Mouse (Mus musculus) MEL (cell line): ENCODE data around the gene Stx6. TPM values are rescaled to one million over a fixed set of nuclear protein-coding genes. Genes with fewer than 3 reads are reported as not detected.

Source experiments
- DNase-seq: peaks from one replicate; pipeline ENCODE4 v3.0.0; 2011; ENCODE audit warnings: low read depth, low spot score
- H3K27ac ChIP-seq: 2 replicates; pipeline ENCODE4 v1.5.1; 2012; ENCODE audit warnings: low read depth, mild to moderate bottlenecking, control low read depth, low read length, moderate library complexity; ENCODE audit not compliant: control insufficient read depth
- H3K27me3 ChIP-seq, 2 experiments: fragments of 150-350 bp in 1 of 2; sonication (generic) in 1 of 2; 2 replicates each; pipeline ENCODE4 v1.6.1; 2012; ENCODE audit warnings: low read length in 2 of 2, mild to moderate bottlenecking in 2 of 2, improper control_type of control experiment in 1 of 2, moderate library complexity in 1 of 2; ENCODE audit not compliant: insufficient read depth in 2 of 2, control insufficient read depth in 1 of 2
- H3K36me3 ChIP-seq, 2 experiments: 2 replicates each; pipeline ENCODE4 v1.6.1; 2012 to 2014; ENCODE audit warnings: low read length in 2 of 2, improper control_type of control experiment in 1 of 2, inconsistent platforms in 1 of 2, mild to moderate bottlenecking in 1 of 2; ENCODE audit not compliant: insufficient read depth in 2 of 2, control insufficient read depth in 1 of 2
- H3K4me1 ChIP-seq, 2 experiments: fragments of 150-350 bp in 1 of 2; sonication (generic) in 1 of 2; 2 replicates each; pipeline ENCODE4 v1.6.1; 2012; ENCODE audit warnings: low read length in 2 of 2, improper control_type of control experiment in 1 of 2, mild to moderate bottlenecking in 1 of 2; ENCODE audit not compliant: insufficient read depth in 2 of 2, control insufficient read depth in 1 of 2
- H3K4me3 ChIP-seq, 2 experiments: fragments of 150-350 bp in 1 of 2; sonication (generic) in 1 of 2; 2 replicates each; pipeline ENCODE4 v1.5.1; 2012; ENCODE audit warnings: low read depth in 2 of 2, low read length in 2 of 2, mild to moderate bottlenecking in 2 of 2, moderate library complexity in 2 of 2, control low read depth in 1 of 2, improper control_type of control experiment in 1 of 2; ENCODE audit not compliant: control insufficient read depth in 1 of 2, insufficient read depth in 1 of 2
- H3K79me2 ChIP-seq: 2 replicates; pipeline ENCODE4 v1.6.1; 2012; ENCODE audit warnings: mild to moderate bottlenecking, low read length, moderate library complexity; ENCODE audit not compliant: control insufficient read depth, poor library complexity, insufficient read depth
- H3K9ac ChIP-seq: 2 replicates; pipeline ENCODE4 v1.6.1; 2012; ENCODE audit warnings: low read depth, mild to moderate bottlenecking, control low read depth, low read length, moderate library complexity; ENCODE audit not compliant: control insufficient read depth, poor library complexity, severe bottlenecking
- H3K9me3 ChIP-seq: fragments of 150-350 bp; sonication (generic); replicated peaks from 2 replicates; pipeline ENCODE4 v1.6.1; 2012; ENCODE audit warnings: mild to moderate bottlenecking, low read length, improper control_type of control experiment, moderate library complexity; ENCODE audit not compliant: insufficient read depth
- BHLHE40 ChIP-seq: IDR thresholded peaks from 2 replicates; pipeline ENCODE4 v1.6.1; 2012; ENCODE audit warnings: low read depth, mild to moderate bottlenecking, inconsistent platforms, low read length, improper control_type of control experiment, borderline replicate concordance
- CTCF ChIP-seq, 3 experiments: IDR thresholded peaks in 2 of 3; conservative IDR thresholded peaks in 1 of 3; 2 replicates each; pipeline ENCODE4 v1.5.1; 2011 to 2012; ENCODE audit warnings: low read length in 3 of 3, low read depth in 2 of 3, mild to moderate bottlenecking in 2 of 3, improper control_type of control experiment in 1 of 3, inconsistent platforms in 1 of 3, mixed read lengths in 1 of 3, moderate library complexity in 1 of 3; ENCODE audit not compliant: control insufficient read depth in 1 of 3, insufficient read depth in 1 of 3, poor library complexity in 1 of 3, severe bottlenecking in 1 of 3
- ELF1 ChIP-seq: IDR thresholded peaks from 2 replicates; pipeline ENCODE4 v1.6.1; 2014; ENCODE audit warnings: low read depth, mild to moderate bottlenecking, inconsistent platforms, low read length, improper control_type of control experiment, moderate library complexity
- EP300 ChIP-seq, 2 experiments: IDR thresholded peaks; 2 replicates each; pipeline ENCODE4 v1.6.1; 2011; ENCODE audit warnings: improper control_type of control experiment in 2 of 2, low read length in 2 of 2, low read depth in 1 of 2, mild to moderate bottlenecking in 1 of 2
- GABPA ChIP-seq: IDR thresholded peaks from 2 replicates; pipeline ENCODE4 v1.6.1; 2012; ENCODE audit warnings: low read depth, mild to moderate bottlenecking, inconsistent platforms, low read length, improper control_type of control experiment, moderate library complexity
- KAT2A ChIP-seq: conservative IDR thresholded peaks from 2 replicates; pipeline ENCODE4 v1.6.1; 2012; ENCODE audit warnings: low read depth, low read length, improper control_type of control experiment, inconsistent platforms
- MAX ChIP-seq: IDR thresholded peaks from 2 replicates; pipeline ENCODE4 v1.6.1; 2011; ENCODE audit warnings: low read length, improper control_type of control experiment
- MAZ ChIP-seq: IDR thresholded peaks from 2 replicates; pipeline ENCODE4 v1.6.1; 2012; ENCODE audit warnings: low read depth, mild to moderate bottlenecking, inconsistent platforms, low read length, improper control_type of control experiment
- MXI1 ChIP-seq: IDR thresholded peaks from 2 replicates; pipeline ENCODE4 v1.6.1; 2011; ENCODE audit warnings: mild to moderate bottlenecking, low read depth, low read length, improper control_type of control experiment
- NRF1 ChIP-seq: IDR thresholded peaks from 2 replicates; pipeline ENCODE4 v1.6.1; 2014; ENCODE audit warnings: low read depth, mild to moderate bottlenecking, inconsistent platforms, low read length, improper control_type of control experiment, moderate library complexity; ENCODE audit not compliant: poor library complexity, insufficient read depth, severe bottlenecking
- POLR2A ChIP-seq, 2 experiments: IDR thresholded peaks; 2 replicates each; pipeline ENCODE4 v1.6.1; 2011 to 2012; ENCODE audit warnings: low read length in 2 of 2, mild to moderate bottlenecking in 2 of 2, control low read depth in 1 of 2, improper control_type of control experiment in 1 of 2, low read depth in 1 of 2, moderate library complexity in 1 of 2; ENCODE audit not compliant: control insufficient read depth in 1 of 2, insufficient read depth in 1 of 2, poor library complexity in 1 of 2
- POLR2AphosphoS2 ChIP-seq: IDR thresholded peaks from 2 replicates; pipeline ENCODE4 v1.6.1; 2011; ENCODE audit warnings: low read length, improper control_type of control experiment
- RCOR1 ChIP-seq: IDR thresholded peaks from 2 replicates; pipeline ENCODE4 v1.6.1; 2012; ENCODE audit warnings: low read depth, mild to moderate bottlenecking, inconsistent platforms, low read length, improper control_type of control experiment
- SIN3A ChIP-seq: IDR thresholded peaks from 2 replicates; pipeline ENCODE4 v1.6.1; 2012; ENCODE audit warnings: low read length, improper control_type of control experiment, inconsistent platforms
- SMC3 ChIP-seq: IDR thresholded peaks from 2 replicates; pipeline ENCODE4 v1.6.1; 2011; ENCODE audit warnings: low read depth, low read length, improper control_type of control experiment
- TBP ChIP-seq: IDR thresholded peaks from 2 replicates; pipeline ENCODE4 v1.8.0; 2011; ENCODE audit warnings: low read depth, low read length, improper control_type of control experiment
- UBTF ChIP-seq: IDR thresholded peaks from 2 replicates; pipeline ENCODE4 v1.6.1; 2012; ENCODE audit warnings: low read depth, mild to moderate bottlenecking, inconsistent platforms, low read length, improper control_type of control experiment, moderate library complexity, borderline replicate concordance; ENCODE audit not compliant: insufficient read depth
- USF1 ChIP-seq: IDR thresholded peaks from 2 replicates; pipeline ENCODE4 v1.6.1; 2014; ENCODE audit warnings: low read depth, mild to moderate bottlenecking, inconsistent platforms, low read length, improper control_type of control experiment, moderate library complexity
- USF2 ChIP-seq, 2 experiments: IDR thresholded peaks; 2 replicates each; pipeline ENCODE4 v1.6.1; 2011 to 2012; ENCODE audit warnings: improper control_type of control experiment in 2 of 2, low read length in 2 of 2, borderline replicate concordance in 1 of 2, inconsistent platforms in 1 of 2, low read depth in 1 of 2, mild to moderate bottlenecking in 1 of 2; ENCODE audit not compliant: insufficient read depth in 1 of 2
- ZMIZ1 ChIP-seq: IDR thresholded peaks from 2 replicates; pipeline ENCODE4 v1.6.1; 2012; ENCODE audit warnings: low read depth, mild to moderate bottlenecking, inconsistent platforms, low read length, improper control_type of control experiment, moderate library complexity
- ZNF384 ChIP-seq: IDR thresholded peaks from 2 replicates; pipeline ENCODE4 v1.6.1; 2012; ENCODE audit warnings: low read depth, mild to moderate bottlenecking, inconsistent platforms, low read length, improper control_type of control experiment
- polyA plus RNA-seq, 2 experiments: library from polyadenylated mRNA; stranded (reverse) in 1 of 2; unstranded in 1 of 2; fragments of >175 nt in 1 of 2; fragments of >200 nt in 1 of 2; gene quantifications; 2 replicates each; pipeline versions ENCODE4 v1.2.1 to v1.2.4; 2012; ENCODE audit warnings: low replicate concordance in 2 of 2, low read depth in 1 of 2; ENCODE audit not compliant: insufficient read length in 2 of 2, insufficient read depth in 1 of 2, missing spikeins in 1 of 2
- total RNA-seq: library from RNA; depleted of rRNA; stranded (reverse); fragments of 300-350 nt; gene quantifications from 2 replicates; pipeline ENCODE4 v1.2.3, GENCODE M21; 2012

Stx6 gene
- total and polyA plus RNA-seq, 3 experiments = 18.1 to 38.4 TPM; not detected in 1

GRCm38 (mm10) chr1:155241701-155242487, 83.4 kb downstream of the Stx6 start:
- DNase-seq = no peak
- Histone ChIP-seq H3K4me1 (peaks cover 2 to 7% of the 10 kb centered on the region in 2 experiments; a peak in 3 of 4 replicates), H3K4me3 (no peak overlapping the region), H3K36me3 (no peaks in the 10 kb centered on the region; a peak in 1 of 4 replicates), H3K27me3 (no peaks in the 10 kb centered on the region), H3K79me2 (no peaks in the 10 kb centered on the region), H3K9me3 (no peaks in the 10 kb centered on the region), H3K27ac (no peak overlapping the region), H3K9ac (no peak overlapping the region)
- TF ChIP-seq POLR2AphosphoS2 = no peak
- TF ChIP-seq CTCF (IDR thresholded peaks at IDR 0.05 in 2 of 3, conservative IDR thresholded peaks at IDR 0.05 in 1 of 3; ENCODE audit: control insufficient read depth in 1 of 3, insufficient read depth in 1 of 3, low read depth in 2 of 3, low read length in 3 of 3, poor library complexity in 1 of 3, severe bottlenecking in 1 of 3) = 0 out of 6 replicates have a peak, but pooled peaks of 1 of the 3 experiments have one; percentile 13
- TF ChIP-seq ZNF384 = no peak

GRCm38 (mm10) chr1:155242488-155242745, 83.9 kb downstream of the Stx6 start:
- H3K4me1 ChIP-seq = 0 out of 4 replicates have a peak, but pooled peaks cover 0 to 2% of the 10 kb centered on the region in 2 experiments
- no peaks in the 10 kb centered on the region for H3K27me3 ChIP-seq

GRCm38 (mm10) chr1:155243797-155244770, 85.6 kb downstream of the Stx6 start, which contains the start of gene BC034090:
TSS of gene BC034090 (minus strand) at chr1:155244444.
- H3K79me2 ChIP-seq = no peaks in the 10 kb centered on the region
- H3K4me1 ChIP-seq = no peaks in the 10 kb centered on the region
- H3K9ac ChIP-seq = no peak within 1 kb of the TSS
- no peak within 1 kb of the TSS for H3K4me3 ChIP-seq
- no peaks in the 10 kb centered on the region for H3K27me3 ChIP-seq
- H3K36me3 ChIP-seq = no peaks in the 10 kb centered on the region
- no peaks in the 10 kb centered on the region for H3K9me3 ChIP-seq
- no peak for DNase-seq
- H3K27ac ChIP-seq = no peak within 1 kb of the TSS
- TF ChIP-seq ZMIZ1 (no peak), EP300 (IDR thresholded peaks at IDR 0.05; ENCODE audit: low read depth in 1 of 2, low read length in 2 of 2) (no peak), UBTF (no peak), MAZ (no peak), MXI1 (no peak), ELF1 (no peak), SMC3 (no peak), TBP (no peak), SIN3A (no peak), GABPA (no peak), BHLHE40 (no peak), KAT2A (no peak), NRF1 (no peak), RCOR1 (no peak), POLR2A (IDR thresholded peaks at IDR 0.05; ENCODE audit: control insufficient read depth in 1 of 2, insufficient read depth in 1 of 2, low read depth in 1 of 2, low read length in 2 of 2, poor library complexity in 1 of 2) (no peak)

More at GRCm38 (mm10) chr1:155242488-155242745, 83.9 kb downstream of the Stx6 start:
- DNase-seq = no peak
- no peaks in the 10 kb centered on the region for H3K9me3 ChIP-seq
- H3K27ac ChIP-seq = no peak overlapping the region
- TF ChIP-seq MAX (no peak), USF1 (no peak), USF2 (IDR thresholded peaks at IDR 0.05; ENCODE audit: borderline replicate concordance in 1 of 2, insufficient read depth in 1 of 2, low read depth in 1 of 2, low read length in 2 of 2) (no peak), SIN3A (no peak)
- TF ChIP-seq, all 39 proteins: peak for 0
- Histone ChIP-seq H3K36me3 (no peaks in the 10 kb centered on the region), H3K79me2 (no peaks in the 10 kb centered on the region), H3K4me3 (no peak overlapping the region), H3K9ac (no peak overlapping the region)
